Comparison of ENCODE assay signal across 8 mouse cellular contexts in the genomic region with DNA sequence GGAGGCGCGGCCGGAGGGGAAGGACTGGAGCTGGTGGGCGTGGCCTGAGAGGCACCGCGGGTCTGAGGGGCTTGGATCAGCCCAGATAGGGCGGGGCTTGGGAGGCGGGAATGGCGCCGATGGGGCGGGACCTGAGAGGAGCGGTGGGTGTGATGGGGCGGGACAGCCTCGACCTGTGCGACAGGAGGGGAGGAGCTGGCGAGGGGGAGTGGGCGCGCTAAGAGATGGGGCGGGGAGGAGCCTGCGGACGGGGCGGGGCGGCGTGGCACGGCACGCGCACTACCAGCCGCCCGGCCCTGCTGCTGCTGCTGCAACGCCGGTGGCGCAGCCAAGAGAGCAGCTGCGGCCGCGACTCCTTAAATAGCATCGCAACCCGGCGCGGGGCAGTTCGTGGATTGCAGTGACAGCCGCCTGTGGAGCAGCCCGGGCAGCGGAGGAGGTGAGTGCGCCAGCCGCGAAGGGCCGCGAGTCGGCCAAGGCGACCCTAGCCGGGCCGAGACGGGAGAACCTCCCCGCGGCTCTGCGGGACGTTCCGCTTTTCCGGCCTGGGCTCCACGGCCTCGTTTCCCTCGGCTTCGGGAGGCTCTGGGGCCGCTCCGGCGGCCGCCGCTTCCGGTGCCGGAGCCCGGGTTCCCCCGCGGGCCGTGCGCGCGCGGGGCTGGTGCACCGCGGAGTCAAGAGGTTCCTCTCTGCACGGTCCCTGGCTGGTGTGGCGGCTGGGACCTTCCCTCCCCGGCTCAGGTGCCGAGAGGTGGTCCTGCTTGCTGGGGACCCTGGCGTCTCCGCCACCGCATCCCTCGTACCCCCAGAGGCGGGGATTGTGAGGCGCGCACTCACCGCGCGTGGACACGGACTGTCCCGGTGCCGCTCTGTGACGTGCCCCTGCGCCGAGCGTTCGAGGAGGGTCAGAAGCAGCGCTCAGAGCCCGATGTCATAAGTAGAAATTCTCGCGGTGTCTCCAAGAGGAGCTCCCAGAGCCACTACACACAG. TPM values are rescaled to one million over a fixed set of nuclear protein-coding genes. Genes with fewer than 3 reads are reported as not detected.
DNase-seq lines count a peak whose midpoint lies in the region; ATAC-seq lines count a peak whose summit lies in the region.

A gene (plus strand): TSS at position 246 of the 990 bp plus-strand sequence.

- H3K27me3 ChIP-seq in hindbrain, embryonic 12.5 days: peaks cover 14% of the 10 kb centered on the region

- H3K27ac ChIP-seq in hindbrain, embryonic 12.5 days: peak within 1 kb of the TSS; percentile 74

- no peaks in the 10 kb centered on the region for H3K9me3 ChIP-seq in hindbrain, embryonic 12.5 days (replicated peaks)

- peak within 1 kb of the TSS; percentile 78 for H3K9ac ChIP-seq in hindbrain, embryonic 12.5 days

- WGBS in hindbrain, embryonic 12.5 days: under 1% methylated on average over 90 of the region's 106 CpGs

- H3K4me2 ChIP-seq in hindbrain, embryonic 12.5 days (replicated peaks): peak within 1 kb of the TSS; percentile 96

- peak; percentile 97 for ATAC-seq in hindbrain, embryonic 12.5 days (ENCODE audit: low FRiP score)

- H3K4me1 ChIP-seq in hindbrain, embryonic 12.5 days: peaks cover 5% of the 10 kb centered on the region

- peak; percentile 99 for DNase-seq in NIH3T3 (ENCODE audit: low read depth)
- DNase-seq in cerebellum, adult 9-11 months: peak; percentile 99
- DNase-seq in frontal cortex, postnatal 10 days (ENCODE audit: low spot score in 2 of 2): peak; percentile 94 to 97
- peak; percentile 94 to 97 for DNase-seq in layer of hippocampus, postnatal 14 days (ENCODE audit: low spot score in 2 of 2)
- DNase-seq in lung, postnatal 14 days: peak; percentile 100
- DNase-seq in retina, postnatal 1 day: peak; percentile 98
- peak; percentile 99 for DNase-seq in urinary bladder, adult 18-20 months (ENCODE audit: low spot score in 2 of 2)

- no peaks in the 10 kb centered on the region for H3K36me3 ChIP-seq in hindbrain, embryonic 12.5 days

- H3K4me3 ChIP-seq in hindbrain, embryonic 12.5 days: peak within 1 kb of the TSS; percentile 79

RNA-seq across cellular contexts. Expression of the gene that starts here (rescaled TPM):
- polyA plus RNA-seq in hindbrain, embryonic 12.5 days (2016; fragmentation: Nextera tagmentation; extraction: Ambion mirVana): 12.4 and 14.1 TPM in 2 replicates
- 10 to 100 TPM; 47.8 to 50.2 TPM for total RNA-seq in layer of hippocampus, postnatal 14 days (2021)

Comparison
In these comparisons a context has a peak if more than half of its experiments do, and no peak if none do; other contexts are left out.
1. Peak in every context shown above with its lines: DNase-seq, ATAC-seq, H3K4me3 ChIP-seq and H3K27ac ChIP-seq.